Mouse (Mus musculus): ENCODE measurements around the gene Serping1.

DNA sequence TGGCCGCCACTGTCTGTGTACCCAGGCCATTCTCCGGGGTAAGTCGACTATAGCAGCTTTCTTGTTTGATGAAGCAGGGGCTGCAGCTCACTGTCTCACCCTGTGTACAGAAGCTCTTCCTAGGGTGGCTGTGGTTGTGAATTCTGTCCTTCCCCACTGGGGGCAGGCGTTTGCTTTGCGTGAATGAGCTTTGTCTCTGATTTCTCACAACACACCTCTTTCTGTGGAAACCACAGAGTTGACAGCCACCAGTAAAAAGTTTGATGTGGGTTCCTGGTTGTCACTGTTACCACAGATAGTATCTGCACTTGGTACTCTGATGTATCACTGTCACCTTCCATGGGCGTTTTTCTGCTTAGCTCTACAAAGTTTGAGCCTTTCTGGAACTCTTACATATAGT lies 4.0 kb upstream of the Serping1 start:
- TF ChIP-seq CTCF (IDR thresholded peaks at IDR 0.05; ENCODE audit: extremely low read depth, insufficient read depth, low read length) (no peak), POLR2A (IDR thresholded peaks at IDR 0.05; ENCODE audit: extremely low read depth, insufficient read depth, low read length) (no peak)

Measured in cortical plate, adult 2 months (tissue).